Mouse (Mus musculus): ENCODE measurements around the gene Plac1.

GRCm38 (mm10) chrX:53161115-53161514, 78.8 kb downstream of the Plac1 start:
- no peak for TF ChIP-seq CHD2 (IDR thresholded peaks at IDR 0.05; ENCODE audit: low read length)
- TF ChIP-seq ZKSCAN1 (IDR thresholded peaks at IDR 0.05; ENCODE audit: borderline replicate concordance, low read depth, low read length) = no peak
- no peak for TF ChIP-seq MAFK (IDR thresholded peaks at IDR 0.05; ENCODE audit: insufficient replicate concordance, low read length)
- TF ChIP-seq CTCF (conservative IDR thresholded peaks at IDR 0.05 in 1 of 2, IDR thresholded peaks at IDR 0.05 in 1 of 2; ENCODE audit: low read depth in 2 of 2, low read length in 2 of 2) = no peak
- TF ChIP-seq POLR2A (IDR thresholded peaks at IDR 0.05; ENCODE audit: low read depth, low read length) = no peak
- TF ChIP-seq MAZ (IDR thresholded peaks at IDR 0.05; ENCODE audit: low read depth, low read length) = no peak
- no peak for TF ChIP-seq TCF12 (IDR thresholded peaks at IDR 0.05; ENCODE audit: low read depth, low read length)
